Mouse (Mus musculus) kidney, adult 11 months (tissue): ENCODE results near the gene Calm5.
"Not testable (repeated sequence)": the region's sequence is repeated elsewhere in the genome, so short reads cannot be mapped to it uniquely, and the experiment has no call there.

Experiments used
- DNase-seq: peaks from one replicate; pipeline ENCODE4 v3.0.0; 2022

The Calm5 gene

DNA sequence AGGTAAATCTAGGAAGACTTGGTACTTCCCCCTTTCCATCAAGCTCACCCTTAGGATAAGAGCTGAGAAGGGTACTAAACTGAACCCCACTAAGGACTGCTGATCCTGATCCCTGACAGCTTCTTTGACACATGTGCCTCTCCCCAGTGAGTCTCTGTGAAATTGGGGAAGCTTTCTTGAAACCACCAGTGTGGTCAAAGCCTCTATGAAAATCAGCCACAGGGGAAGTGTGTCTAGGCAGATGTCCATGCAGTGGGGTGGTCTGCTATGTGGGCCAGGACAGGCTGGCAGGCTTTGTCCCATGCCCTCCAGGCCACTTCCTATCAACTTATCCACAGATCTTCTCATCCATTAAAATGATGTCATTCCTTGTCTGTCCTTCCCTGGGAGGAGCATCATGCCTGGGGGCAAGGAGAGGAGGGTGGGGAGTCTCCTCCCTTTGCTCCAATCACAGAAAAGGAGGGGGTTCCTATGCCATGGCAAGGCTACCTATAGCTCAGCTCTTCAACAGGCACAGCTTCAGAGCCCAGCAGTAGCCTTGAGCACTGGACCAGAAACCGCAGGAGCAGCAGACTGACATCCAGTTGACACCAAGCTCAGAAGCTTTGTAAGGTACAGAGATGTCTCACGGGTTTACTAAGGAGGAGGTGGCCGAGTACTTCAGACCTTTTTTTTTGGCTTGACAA, at the start of gene Calm5:
TSS of gene Calm5 (plus strand) at position 526 of the 686 bp plus-strand sequence.
- DNase-seq: not testable (repeated sequence)

DNA sequence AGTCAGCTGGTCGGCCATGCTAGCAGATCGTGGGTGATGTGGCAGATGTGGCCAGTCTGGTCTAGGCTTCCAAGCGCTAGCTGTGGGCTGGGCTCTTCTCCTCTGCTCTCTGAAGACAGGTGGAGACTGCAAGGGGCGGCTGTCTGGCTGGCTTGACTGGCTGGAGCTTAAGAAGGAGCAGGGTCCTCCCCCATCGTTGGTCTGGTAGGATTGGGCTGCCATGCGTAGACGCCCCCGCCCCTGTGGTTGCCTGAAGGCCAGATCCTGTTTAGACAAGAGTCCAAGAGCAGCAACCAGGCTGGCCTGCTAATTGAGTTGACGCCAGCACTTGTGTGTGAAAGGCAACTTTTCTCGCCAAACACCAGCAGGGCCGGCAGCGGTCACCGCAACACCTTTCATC, 49.8 kb upstream of the Calm5 start, which contains the start of gene Calml3:
TSS of gene Calml3 (minus strand) at position 131 of the 400 bp plus-strand sequence.
- DNase-seq: peak; percentile 61

DNA sequence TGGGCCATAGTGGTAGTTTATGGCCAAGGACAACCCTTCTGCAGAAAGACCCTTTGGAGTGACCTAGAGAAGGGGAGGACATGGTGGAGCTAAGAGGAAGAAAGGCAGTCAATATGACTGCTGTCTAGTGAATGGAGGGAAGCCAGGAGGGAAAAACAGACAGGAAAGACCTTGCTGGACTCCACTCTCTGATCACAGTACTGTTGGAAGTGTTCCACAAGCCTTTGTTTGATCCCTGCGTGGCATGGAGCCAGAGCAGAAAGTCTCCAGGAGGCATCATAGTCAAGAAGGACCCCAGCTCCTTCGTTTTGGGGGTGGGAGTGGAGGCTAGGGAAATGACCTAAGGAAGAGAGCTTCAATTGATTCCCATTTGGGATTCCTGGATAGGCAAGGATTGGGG, 48.8 kb upstream of the Calm5 start:
- peak; percentile 12 for DNase-seq

DNA sequence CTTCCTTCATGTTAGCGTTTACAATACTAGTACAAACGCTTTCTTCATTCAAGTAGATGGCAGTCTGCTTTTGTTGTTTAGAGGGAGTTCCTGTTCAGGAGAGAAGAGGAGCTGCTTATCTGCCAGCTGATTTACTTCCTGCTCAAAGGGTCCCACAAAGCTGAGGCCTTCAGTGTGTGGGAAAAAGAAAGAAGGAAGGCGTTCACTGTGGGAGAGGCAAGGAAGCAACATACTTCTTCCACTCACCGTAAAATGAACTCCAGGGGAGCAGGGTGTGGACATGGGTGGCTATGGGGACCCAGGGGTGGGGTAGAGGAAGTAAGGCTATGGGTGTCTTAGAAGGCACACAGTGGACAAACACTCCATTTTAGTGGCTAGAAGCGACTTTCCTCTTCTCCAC, 48.3 kb upstream of the Calm5 start:
- no peak for DNase-seq

DNA sequence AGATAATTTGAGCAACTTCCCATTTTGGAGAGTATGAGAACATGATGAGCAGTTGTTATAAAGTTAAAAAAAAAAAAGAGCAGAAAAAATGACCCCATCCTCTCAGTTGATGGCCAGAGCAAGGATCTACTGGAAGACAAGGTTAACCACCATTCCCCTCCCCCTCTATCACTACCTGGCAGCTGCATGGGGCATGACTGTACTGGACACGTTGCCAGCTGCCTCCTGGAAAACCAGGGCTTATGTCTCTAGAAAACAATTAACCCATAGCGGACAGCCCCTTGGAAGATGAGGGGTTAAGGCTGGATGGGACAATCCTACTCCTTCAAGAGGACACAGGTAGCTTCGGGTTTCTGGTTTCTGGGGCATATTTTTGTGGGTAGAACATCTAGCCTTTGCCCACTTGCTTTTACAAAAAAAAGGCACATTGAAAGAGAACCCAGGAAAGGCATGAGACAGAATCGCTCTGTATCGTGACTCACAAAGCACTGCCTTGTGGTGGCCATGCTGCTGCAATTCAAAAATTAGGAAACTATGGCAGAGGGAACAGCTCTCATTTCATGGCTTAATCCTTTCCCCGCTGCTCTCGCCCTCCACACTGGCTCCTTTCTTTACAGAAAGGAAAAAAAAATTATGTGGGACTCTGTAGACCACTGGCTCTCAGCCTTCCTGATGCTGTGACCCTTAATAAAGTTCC, 46.7 kb upstream of the Calm5 start:
- DNase-seq: no peak

DNA sequence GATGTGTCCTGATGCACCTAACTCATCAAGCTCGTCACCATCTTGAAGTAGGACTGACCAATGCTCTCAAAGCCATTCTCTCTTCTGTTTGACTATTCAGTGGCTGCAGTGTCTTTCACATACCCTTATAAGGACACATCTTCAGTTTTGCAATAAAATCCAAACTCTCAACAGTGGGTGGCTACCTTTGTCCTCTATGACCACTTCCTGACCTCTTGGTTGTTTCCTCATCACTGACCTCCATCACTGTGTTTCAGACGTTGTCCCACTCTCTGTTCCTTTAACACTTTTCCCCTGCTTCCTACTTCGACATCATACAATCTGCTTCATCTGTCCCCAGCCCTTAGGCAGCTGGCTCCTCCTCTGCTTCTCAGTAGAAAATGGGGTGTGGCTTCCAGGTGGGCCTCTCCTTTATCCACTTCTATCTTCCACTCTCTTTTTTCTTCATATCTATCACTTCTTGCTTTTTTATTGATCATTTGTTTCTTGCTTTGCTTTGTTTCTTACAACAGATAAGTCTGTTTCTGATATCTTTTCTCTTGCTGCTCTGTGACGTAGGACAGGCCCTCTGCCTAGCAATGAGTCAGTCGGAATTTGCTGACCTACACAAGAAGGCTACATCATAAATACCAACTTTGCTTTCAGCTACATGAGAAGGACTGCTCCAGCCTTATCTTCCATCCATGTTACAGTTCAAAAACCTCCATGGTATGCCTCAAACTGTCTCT, 35.8 kb upstream of the Calm5 start:
- DNase-seq: no peak

DNA sequence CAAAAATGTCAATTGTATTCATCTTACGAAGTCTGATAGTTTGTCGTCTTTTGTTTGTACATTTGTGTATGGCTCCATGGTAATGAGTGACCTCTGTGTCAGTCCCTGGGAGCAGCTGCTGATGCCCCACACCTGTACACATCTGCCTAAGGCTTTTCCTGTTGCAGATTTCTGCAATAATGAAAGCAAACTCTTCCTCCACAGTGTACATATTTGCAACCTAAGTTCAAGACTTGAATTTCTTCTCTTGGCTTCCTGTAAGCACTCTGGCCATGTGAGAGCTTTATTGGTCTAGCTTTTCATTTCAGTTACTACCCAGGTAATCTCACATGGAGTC, 35.3 kb upstream of the Calm5 start:
- DNase-seq: no peak

DNA sequence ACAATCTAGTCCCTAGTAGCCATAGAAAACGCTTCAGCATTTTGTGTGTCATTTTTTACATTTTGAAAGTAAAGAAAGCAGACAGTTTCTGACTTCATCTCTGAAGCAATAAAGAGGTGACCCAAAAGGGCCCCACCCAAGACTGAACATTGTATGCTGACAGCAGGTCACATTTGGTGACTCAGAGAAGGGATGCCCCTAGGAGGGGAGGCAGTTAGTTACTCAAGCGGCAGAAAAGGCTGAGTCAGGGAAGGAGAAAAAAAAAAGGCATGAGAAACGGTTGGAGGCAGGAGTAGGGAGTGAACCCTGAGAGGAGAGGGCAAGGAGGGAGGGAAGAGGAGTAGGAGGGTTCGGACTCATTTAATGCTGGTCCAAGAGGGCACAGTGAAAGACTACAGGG, 31.9 kb upstream of the Calm5 start:
- no peak for DNase-seq

DNA sequence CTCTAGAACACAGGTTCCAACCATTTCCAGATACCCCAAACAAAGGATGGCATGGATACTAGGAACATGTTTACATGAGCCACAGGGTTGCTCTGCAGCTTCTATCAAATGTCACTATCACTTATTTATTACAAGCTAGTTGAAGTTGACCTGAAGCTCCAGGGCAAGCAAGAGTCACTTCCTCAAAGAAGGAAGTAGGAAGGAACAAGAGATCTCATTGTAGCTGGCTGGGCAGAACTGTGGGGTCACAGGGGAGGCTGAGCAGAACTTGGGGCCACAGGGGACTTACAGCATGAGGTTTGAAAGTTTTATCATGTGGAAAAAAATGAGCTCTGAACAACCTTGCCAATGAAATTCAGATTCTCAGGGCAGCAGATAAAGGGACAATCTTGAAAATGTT, 28.2 kb upstream of the Calm5 start:
- no peak for DNase-seq

DNA sequence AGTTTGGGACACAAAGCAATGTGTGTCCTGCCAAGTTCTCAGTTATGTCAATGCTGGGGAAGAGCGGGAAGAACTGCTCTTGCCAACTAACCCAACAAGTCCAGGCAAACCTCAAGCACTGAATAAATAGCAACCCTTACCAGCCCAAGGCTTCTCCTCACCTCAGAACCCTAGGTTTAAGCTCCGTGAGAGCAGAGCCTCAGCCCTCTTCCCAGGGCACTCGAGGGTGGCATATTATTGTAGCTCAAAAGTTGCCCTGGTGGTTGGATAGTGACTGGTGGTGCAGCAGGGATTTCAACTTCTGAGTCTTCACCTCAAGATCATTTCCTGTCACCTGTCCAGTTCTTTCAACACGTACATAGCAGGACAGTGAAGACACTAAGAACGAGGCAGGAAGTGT, 22.4 kb upstream of the Calm5 start:
- DNase-seq: no peak

DNA sequence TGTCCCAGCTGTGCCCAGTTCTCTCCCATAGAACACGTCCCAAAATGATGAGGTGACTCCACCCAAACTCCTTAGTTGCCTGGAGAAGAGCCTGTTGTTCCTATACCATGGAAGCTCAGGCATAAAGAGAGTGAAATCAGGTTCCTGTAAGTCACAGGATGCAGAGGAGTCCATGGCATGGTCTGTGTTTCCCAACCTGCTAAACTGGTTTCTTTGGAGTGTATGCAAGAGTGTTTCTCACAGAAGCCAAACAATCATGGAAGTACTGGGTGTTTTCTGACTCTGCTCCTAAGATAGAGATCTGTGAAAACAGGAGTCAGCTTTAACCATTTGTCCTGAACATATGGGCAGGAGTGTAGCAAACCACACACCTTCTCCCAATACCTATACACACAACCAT, 22.0 kb upstream of the Calm5 start:
- DNase-seq: no peak

DNA sequence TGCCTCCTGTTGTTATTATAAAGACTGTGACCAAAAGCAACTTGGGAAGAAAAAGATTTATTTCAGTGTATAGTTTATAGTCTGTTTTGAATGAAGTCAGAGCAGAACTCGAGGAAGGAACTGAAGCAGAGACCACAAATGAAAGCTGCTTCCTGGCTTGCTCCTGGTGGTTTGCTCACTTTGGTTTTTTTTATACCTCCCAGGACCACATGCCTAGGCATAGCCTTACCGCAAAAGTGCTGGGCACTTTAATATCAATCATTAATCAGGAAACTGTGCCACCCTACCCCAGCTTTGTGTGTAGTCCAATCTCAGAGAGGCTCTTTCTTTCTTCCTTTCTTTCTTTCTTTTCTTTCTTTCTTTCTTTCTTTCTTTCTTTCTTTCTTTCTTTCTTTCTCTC, 21.5 kb upstream of the Calm5 start:
- DNase-seq: no peak

DNA sequence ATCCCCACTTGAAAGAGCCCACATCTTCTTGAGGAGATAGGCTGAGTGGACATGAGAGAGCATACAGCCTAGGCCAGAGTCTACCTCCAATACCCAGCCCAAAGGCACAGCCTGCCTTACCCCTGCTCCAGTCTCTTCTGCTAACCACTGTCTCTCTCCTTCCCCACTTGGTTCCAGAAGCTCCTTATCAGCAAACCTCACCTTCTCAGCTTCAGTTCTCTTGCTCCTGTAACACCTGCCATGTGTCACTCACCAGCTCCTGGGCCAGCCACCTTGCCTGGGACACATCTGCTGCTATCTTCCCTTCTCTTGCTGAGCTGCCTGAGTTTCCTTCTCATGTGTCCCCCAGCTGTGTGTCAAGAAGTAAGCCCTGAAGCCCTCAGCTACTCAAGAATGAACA, 20.3 kb upstream of the Calm5 start:
- DNase-seq: not testable (repeated sequence)

DNA sequence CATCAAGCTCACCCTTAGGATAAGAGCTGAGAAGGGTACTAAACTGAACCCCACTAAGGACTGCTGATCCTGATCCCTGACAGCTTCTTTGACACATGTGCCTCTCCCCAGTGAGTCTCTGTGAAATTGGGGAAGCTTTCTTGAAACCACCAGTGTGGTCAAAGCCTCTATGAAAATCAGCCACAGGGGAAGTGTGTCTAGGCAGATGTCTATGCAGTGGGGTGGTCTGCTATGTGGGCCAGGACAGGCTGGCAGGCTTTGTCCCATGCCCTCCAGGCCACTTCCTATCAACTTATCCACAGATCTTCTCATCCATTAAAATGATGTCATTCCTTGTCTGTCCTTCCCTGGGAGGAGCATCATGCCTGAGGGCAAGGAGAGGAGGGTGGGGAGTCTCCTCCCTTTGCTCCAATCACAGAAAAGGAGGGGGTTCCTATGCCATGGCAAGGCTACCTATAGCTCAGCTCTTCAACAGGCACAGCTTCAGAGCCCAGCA, 16.6 kb upstream of the Calm5 start, which contains the start of gene Calm4:
TSS of gene Calm4 (plus strand) at position 446 of the 496 bp plus-strand sequence.
- DNase-seq: not testable (repeated sequence)

DNA sequence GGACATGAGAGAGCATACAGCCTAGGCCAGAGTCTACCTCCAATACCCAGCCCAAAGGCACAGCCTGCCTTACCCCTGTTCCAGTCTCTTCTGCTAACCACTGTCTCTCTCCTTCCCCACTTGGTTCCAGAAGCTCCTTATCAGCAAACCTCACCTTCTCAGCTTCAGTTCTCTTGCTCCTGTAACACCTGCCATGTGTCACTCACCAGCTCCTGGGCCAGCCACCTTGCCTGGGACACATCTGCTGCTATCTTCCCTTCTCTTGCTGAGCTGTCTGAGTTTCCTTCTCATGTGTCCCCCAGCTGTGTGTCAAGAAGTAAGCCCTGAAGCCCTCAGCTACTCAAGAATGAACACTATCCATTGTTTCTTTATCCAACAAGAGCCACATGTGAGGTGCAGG, 13.3 kb upstream of the Calm5 start:
- DNase-seq: not testable (repeated sequence)

DNA sequence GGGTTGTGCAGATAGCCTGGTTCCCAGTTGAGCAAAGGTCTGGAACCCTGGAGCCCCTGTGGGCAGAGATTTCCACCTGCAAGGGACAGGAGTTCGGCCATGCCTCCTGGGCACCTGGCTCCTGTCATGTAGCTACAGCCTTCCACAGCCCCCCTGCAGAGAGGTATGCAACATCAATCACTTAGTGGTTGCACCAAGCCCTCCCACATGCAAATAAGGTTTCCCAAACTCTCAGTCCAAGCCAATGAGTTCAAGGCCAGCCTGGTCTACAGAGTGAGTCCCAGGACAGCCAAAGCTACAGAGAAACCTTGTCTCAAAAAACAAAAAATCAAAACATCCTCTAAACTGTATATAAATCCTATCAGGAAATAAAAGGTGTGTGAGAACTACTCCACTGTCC, 3.6 kb upstream of the Calm5 start:
- DNase-seq: no peak

DNA sequence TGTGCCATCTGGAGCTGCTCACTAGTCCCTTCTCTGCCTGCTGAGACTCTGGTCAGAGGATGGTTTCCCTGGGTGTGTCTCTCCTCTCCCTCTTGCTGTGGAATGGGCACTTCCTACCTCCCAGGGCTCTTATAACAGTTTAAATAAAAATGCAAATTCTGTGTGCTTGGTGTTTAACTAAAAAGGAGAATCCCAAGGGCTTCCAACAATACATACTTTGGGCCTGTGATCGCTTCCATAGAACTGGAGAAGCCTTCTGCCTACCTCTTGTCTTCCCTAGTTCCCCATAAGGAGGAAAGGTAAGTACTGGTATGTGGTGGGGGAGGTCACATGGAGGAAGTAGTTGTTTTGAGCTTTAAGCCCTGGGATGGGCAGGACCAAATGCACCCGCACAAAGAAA, 883 bp downstream of the Calm5 start:
- no peak for DNase-seq

DNA sequence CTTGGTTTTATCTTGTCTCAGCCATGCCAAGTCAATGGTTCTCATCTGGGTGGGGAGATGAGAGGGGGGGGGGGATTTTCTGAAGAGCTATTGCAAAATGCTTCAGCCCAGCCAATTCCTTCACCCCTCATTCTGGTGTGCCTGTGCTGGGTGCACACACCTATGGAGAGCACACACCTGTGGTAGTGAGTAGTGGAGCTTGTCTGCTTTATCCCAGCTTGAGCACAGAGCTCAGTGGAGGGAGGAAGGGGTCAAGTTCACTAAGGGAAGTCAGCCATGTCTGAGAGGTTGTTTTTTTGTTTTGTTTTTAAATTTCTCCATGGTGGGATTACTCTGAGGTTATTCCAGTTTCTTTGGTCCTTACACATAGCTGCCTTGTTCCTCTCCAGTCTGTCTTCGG, 2.3 kb downstream of the Calm5 start:
- no peak for DNase-seq

DNA sequence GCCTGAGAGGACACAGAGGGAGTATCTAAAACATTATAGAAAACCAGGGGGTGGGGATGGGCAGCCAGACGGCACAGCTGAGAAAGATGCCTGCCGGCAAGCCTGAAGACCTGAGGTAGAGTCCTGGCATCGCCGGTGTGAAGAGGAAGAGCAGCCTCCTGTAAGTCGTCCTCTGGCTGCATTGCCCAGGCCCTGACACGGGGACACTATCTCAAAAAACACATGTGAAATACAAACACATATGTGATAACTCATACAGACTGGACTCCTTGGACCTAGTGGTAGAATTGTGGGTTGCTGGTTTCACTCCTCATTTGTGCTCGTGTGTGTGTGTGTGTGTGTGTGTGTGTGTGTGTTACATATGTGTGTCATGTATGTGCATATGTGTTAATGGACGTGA, 7.3 kb downstream of the Calm5 start:
- no peak for DNase-seq

DNA sequence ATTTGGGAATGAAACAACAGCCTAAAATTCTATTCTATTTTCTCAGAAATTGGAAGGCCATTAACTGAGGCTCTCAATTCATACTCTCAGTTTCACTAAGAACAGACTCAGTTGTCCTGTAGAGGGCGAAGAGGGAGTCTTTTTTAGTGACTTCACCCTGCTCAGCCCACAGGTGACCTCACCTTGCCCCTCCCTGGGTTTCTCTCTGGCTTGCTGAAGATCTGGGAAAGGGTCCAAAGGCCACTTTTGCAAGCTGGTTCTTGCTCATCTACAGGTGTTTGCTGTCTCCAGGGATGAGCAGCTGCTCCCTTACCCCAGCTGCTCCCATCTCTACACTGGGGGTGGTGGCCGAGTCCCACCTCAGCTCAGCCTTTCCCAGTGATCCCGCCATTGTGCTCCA, 8.4 kb downstream of the Calm5 start:
- DNase-seq: no peak

DNA sequence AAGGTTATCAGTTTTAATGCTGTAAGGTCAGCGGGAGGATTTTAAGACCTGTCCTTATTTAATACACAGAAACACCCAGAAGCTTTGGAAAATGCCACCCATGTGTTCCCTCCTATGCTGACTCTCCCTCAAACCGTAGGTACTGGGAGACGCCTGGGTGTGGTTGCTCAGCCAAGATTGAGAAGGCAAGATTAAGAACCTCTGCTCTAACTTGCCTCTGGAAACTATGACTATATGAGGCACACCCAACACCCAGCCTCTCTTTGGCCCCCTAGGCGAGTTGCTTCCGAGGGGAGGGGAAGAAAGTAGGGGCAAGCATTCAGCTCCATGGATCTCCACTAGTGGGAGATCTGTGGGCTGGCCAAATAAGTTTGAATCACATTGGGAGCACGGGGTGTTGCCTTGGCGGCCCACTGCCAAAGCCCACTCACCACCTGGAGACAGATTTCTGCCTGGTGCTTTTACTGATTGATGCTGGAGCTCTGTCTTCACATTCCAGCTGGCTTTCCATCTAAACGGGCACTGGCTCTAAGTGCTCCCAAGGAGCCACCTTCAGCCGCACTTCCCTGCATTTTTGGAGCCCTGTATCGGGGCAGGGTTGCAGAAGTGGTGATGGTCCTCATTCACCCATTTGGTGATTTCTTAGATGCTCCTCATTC, 9.1 kb downstream of the Calm5 start:
- no peak for DNase-seq

DNA sequence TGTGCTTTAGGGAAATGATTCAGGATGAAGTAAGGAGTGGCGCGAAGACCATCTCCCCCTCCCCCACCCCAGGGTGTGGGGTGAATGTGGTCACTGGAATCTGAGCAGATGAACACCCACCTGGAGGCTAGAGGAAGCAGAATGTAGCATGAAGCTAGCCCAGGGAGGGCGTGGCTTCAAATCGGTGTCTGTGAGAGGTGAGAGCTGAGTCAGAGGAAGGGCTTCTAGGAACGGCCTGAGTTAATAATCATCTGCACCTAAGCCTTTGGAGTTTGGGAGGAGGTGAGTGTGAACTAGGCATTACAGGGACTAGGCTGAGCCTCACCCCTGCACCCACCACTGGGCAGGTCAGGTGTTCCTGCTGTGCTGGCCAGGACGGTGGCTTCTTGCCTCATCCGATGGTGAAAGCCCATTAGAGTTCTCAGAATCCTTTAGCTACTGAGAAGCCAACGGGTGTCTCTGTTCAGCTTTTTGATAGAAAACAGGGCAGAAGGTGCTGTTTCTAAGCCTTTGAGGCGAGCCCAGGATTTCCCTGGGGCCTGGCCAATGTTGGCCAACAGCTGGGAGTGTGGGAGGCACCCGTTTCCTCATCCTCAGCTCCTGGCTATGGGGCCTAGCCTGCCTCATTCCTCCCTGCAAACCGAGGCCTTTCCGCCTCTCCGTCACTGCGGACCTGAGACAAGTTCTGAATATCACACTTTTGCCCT, 11.8 kb downstream of the Calm5 start:
- DNase-seq: peak; percentile 36
